14 mouse cellular contexts compared by ENCODE assay signal in genomic region chr2:160981791-160982190, GRCm38 (mm10).
"Had no signal": no experiment of that assay in that cellular context is flagged by ENCODE, and none has a peak within 500 bp of the region (broad histone marks: within the 10 kb centered on the region; RNA-seq: fewer than 3 reads in every experiment).

No protein-coding gene starts in this region.

- H3K9me3 ChIP-seq: midbrain, embryonic 10.5 days; midbrain, embryonic 12.5 days; midbrain, embryonic 15.5 days; neural tube, embryonic 12.5 days had no signal

- H3K9ac ChIP-seq: lung, embryonic 14.5 days; midbrain, embryonic 12.5 days; midbrain, embryonic 15.5 days; neural tube, embryonic 12.5 days had no signal

- H3K4me1 ChIP-seq: midbrain, embryonic 10.5 days; midbrain, embryonic 12.5 days; midbrain, embryonic 15.5 days; neural tube, embryonic 12.5 days had no signal

- H3K4me3 ChIP-seq: midbrain, embryonic 10.5 days; midbrain, embryonic 12.5 days; midbrain, embryonic 15.5 days; neural tube, embryonic 12.5 days had no signal

- DNase-seq: lung, adult 18-20 months; lung, embryonic 14.5 days; lung, postnatal 10 days; lung, postnatal 4 days; right cerebral cortex, postnatal 25 days; right cerebral cortex, postnatal 4 days; spleen, adult 18-20 months; thymus, adult 18-20 months; thymus, postnatal 14 days; thymus, postnatal 36 days had no signal

- H3K4me2 ChIP-seq: lung, embryonic 14.5 days; midbrain, embryonic 12.5 days; midbrain, embryonic 15.5 days; neural tube, embryonic 12.5 days had no signal

- ATAC-seq: midbrain, embryonic 15.5 days had no signal

- H3K27me3 ChIP-seq: midbrain, embryonic 12.5 days; midbrain, embryonic 15.5 days; neural tube, embryonic 12.5 days had no signal

- H3K27ac ChIP-seq: midbrain, embryonic 10.5 days; midbrain, embryonic 12.5 days; midbrain, embryonic 15.5 days; neural tube, embryonic 12.5 days had no signal
